Mouse (Mus musculus) activated CD4-positive, CD25-positive, alpha-beta regulatory T cell, adult 9 weeks (primary cell): ENCODE data around the gene Apobec3. TPM values are rescaled to one million over a fixed set of nuclear protein-coding genes. Genes with fewer than 3 reads are reported as not detected.

ENCODE experiments used
- polyA plus RNA-seq: library from polyadenylated mRNA; unstranded; fragments of 100-300 nt; shearing (Covaris generic); gene quantifications from one replicate; pipeline ENCODE4 v1.2.1, GENCODE M21; 2017

The Apobec3 gene
- polyA plus RNA-seq: 520 TPM

DNA sequence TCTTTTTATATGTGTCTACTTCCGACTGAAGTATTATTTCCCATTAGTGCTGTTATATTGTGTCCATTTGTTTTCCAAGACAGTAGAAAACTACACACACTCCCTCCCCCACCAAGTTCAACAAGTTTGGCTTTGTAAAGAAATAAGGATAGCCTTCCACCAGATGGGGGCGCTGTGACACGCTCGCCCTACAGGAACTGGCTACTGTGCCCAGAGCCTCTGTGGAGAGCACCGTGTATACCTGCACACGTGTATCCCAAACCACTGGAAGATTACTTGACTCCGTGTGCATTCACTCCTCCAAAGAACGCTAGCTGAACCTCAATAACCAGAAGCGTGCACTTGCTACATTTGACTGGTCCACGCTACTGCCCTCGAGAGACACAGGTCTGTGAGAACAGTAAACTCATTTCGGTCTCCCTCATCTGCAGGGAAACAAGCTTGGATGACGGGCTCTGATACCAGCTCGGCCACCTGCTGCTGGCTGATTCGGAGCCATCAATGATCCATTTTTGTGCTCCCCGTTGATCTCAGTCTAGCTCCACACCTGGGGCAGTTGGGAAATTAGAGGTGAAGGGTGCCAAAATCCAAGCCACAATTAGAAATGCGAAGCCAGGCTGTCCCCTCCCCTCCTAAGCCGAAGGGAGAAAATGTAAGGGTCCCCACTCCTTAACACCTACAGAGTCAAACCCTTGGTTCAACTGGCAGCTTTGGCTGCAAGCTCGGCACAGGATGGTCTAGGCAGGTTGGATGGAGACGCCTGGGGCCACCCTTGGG, at the start of gene Apobec3:
Apobec3 (plus strand) TSS at position 224 of the 777 bp plus-strand sequence.

Other genes starting within 250 kb of the Apobec3 start
- gene Fam227a, start 232.7 kb upstream of the Apobec3 start, polyA plus RNA-seq: 0.44 TPM
- 17.2 TPM for gene Cby1, start 232.5 kb upstream of the Apobec3 start, polyA plus RNA-seq
- gene Tomm22, start 220.8 kb upstream of the Apobec3 start, polyA plus RNA-seq: 234 TPM
- 2.6 TPM for gene Josd1, start 203.7 kb upstream of the Apobec3 start, polyA plus RNA-seq
- gene Gtpbp1, start 200.8 kb upstream of the Apobec3 start, polyA plus RNA-seq: 60.9 TPM
- gene Sun2, start 149.1 kb upstream of the Apobec3 start, polyA plus RNA-seq: 15.1 TPM
- 12.3 TPM for gene Dnal4, start 113.8 kb upstream of the Apobec3 start, polyA plus RNA-seq
- gene Nptxr, start 86.9 kb upstream of the Apobec3 start, polyA plus RNA-seq: not detected
- gene Npcd, start 57.4 kb upstream of the Apobec3 start, polyA plus RNA-seq: not detected
- gene Cbx6, start 57.0 kb upstream of the Apobec3 start, polyA plus RNA-seq: 59.4 TPM
- gene Cbx7, start 79.5 kb downstream of the Apobec3 start, polyA plus RNA-seq: 58.9 TPM
- 1.4 TPM for gene Pdgfb, start 123.3 kb downstream of the Apobec3 start, polyA plus RNA-seq
- 0.27 TPM for gene Syngr1, start 199.7 kb downstream of the Apobec3 start, polyA plus RNA-seq
- gene Rpl3, start 200.2 kb downstream of the Apobec3 start, polyA plus RNA-seq: 1,708 TPM
- gene Tab1, start 241.5 kb downstream of the Apobec3 start, polyA plus RNA-seq: 22.9 TPM